Mouse (Mus musculus) yolk sac, embryonic 10.5 days (tissue): ENCODE results near the gene Lamp1.
A peak's percentile ranks its signal among the peaks of the same experiment; 100 is the strongest.

Source experiments
- DNase-seq: peaks from one replicate; pipeline ENCODE4 v3.0.0-alpha.2; 2017; ENCODE audit warnings: low spot score

Gene Lamp1

DNA sequence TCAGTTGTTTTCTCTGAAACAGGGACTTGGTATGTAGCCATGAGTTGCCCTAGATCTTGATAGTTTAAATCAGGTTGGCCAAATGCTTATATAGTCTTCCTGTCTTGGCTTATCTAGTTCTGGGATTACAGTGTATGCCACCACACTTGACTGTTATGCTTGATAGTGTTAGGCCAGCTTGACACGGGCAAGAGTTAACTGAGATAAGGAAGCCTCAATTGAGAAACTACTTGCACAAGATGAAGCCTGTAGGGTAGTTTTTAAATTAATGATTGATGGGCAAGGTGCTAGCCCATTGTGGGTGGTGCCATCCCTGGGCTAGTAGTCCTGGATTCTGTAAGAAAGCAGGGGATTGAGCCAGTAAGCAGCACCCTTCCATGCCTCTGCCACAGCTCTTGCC, 4.6 kb downstream of the Lamp1 start:
- no peak for DNase-seq

DNA sequence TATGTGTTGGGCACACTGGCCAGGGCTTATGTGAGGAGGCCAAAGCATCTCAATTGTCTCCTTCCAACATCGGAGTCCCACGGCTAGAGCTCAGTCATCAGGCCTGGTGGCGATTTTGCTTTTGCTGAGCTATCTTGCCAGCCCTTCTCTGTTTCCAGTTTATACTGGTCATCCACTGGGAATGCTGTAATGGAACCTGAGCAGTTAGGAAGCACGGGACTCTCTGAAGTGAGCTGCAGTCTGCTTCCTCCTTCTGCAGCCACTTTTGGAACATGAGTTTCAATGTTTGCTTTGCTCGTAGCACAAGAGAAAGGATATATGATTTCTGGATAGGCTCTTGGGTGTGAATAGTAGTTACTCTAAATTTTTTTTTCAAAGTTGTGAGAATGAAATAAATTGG, 5.4 kb downstream of the Lamp1 start:
- DNase-seq: no peak

DNA sequence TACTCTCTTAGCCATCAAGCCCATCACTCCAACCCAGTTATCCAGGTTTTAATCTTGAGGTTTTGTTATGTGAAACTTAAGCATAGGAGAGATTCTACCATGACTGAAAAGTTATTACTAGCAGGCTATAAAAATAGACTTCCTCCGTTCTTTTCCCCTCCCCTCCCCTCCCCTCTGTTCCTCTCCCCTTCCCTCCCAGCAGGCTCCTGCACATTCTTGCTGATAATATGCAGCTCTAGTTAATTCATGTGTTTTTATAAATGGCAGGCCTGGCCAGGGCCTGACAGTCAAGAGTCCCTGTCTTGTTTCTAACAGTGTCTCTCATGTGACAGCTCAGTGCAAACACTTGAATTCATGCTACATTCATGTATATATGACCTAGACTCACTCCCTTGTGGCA, 11.5 kb downstream of the Lamp1 start:
- no peak for DNase-seq

DNA sequence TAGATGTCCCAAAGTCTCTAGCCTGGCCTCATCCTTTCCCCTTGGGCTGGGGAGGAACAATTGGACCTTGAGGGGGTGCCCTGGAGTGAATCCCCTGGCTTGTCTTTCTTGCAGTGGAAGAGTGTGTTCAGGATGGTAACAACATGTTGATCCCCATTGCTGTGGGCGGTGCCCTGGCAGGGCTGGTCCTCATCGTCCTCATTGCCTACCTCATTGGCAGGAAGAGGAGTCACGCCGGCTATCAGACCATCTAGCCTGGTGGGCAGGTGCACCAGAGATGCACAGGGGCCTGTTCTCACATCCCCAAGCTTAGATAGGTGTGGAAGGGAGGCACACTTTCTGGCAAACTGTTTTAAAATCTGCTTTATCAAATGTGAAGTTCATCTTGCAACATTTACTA, 15.3 kb downstream of the Lamp1 start:
- DNase-seq: no peak

DNA sequence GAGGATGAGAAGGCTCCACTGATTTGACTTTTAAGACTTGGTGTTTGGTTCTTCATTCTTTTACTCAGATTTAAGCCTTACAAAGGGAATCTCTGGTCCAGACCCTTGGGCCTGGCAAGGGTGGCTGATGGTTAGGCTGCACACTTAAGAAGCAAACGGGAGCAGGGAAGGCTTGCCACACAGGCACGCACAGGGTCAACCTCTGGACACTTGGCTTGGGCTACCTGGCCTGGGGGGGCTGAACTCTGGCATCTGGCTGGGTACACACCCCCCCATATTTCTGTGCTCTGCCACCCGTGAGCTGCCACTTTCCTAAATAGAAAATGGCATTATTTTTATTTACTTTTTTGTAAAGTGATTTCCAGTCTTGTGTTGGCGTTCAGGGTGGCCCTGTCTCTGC, 15.8 kb downstream of the Lamp1 start:
- no peak for DNase-seq

DNA sequence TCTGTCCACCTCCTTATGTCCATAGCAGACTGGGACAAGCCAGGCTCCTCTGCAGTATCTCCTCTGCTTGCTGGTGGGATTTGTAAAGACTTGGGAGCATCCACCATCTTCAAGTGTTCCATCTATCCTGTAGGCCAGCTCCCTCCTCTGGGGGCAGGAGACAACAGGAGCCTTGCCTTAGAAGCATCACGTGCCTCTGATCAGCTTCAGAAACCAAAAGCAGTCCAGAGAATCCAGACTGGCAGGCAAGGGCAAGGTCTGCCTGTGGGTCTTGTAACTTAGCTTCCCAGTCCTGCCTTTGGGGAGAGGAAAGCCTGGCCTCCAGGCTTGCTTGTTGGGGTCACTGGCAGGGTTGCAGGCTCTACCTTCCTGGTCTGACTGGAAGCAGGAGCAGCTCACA, 16.7 kb downstream of the Lamp1 start:
- DNase-seq: no peak

DNA sequence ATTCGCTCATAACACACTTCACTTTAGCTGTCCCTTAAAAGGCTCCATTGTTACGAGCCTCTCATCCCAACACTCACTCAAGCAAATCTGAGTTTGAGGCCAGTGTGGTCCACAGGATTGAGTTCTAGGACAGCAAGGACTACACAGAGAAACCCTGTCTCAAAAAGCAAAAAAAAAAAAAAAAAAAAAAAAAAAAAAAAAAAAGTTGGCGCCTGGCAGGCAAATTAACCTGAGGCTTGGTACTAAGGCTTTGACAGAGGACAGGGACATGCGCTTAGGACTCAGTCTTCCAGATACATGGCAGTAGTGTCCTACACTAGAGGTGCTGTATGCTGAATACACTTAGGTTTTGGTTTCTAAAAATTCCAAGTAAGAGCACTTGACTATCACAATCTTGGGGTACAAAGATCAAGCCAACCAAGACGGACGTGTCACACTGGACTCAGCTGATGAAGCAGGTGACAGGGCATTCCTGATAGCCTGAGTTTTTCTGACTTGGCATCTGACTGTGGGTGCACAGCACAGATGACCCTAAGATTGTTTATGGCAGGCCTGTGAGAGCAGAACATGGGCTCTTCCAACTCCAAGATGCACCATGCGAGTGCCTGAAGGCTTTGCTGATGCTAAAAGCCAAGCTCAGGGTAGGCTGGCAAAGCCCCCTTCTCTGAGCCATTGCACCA, 18.4 kb downstream of the Lamp1 start:
- DNase-seq: no peak

DNA sequence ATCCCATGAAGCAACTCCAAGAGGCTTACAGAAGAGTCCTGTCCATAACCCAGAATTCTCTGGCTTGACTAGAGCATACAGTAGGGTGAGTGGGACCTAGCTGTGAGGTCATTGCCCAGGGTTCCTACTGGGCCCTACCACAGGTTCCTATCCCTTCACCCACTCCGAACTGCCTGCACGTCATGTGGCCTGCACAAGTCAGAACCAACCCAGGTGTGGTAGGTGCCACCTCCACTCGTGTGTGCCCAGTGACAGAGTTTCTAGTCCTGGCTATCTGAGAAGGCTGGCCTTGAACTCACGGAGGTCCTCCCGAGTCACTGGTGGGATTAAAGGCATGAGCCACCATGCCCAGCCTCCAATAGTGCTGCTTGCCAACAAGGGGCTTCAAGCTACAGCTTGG, 19.2 kb downstream of the Lamp1 start:
- DNase-seq: no peak

DNA sequence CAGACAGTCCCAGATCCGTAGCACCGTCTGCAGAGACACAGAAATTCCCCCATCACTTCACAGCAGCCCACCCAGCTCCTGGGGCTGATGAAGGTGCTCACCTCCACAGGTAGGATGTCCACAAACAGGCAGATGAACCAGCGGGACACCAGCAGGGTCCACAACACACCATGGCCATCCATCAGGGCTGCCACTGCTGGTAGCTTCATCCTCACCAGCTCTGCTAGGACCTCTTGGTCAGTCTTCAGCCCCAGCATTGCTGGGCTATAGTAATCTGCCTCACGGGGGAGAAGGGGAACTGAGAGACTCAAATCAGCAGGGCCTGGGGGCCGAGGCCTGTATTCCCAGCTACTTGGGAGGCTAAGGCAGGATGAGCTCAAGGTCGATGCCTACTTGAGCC, 20.5 kb downstream of the Lamp1 start:
- no peak for DNase-seq

DNA sequence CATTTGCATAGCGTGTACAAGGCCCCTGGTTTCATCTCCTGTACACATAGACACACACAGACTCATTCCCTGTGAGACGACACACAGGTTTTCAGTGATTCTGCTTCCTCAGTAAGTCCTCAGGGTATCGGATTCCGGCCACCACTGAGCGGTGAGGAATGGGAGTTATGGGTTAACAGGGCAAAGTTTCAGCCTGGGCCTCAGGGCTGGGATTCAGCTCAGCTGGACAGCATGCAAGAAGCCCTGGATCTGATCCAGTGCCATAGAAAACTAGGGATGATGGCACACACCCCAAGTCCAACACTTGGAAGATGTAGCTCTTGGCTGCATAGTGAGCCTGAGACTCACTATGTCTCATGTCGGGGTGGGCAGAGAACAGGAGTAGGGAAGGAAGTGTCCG, 21.0 kb downstream of the Lamp1 start:
- DNase-seq: no peak

DNA sequence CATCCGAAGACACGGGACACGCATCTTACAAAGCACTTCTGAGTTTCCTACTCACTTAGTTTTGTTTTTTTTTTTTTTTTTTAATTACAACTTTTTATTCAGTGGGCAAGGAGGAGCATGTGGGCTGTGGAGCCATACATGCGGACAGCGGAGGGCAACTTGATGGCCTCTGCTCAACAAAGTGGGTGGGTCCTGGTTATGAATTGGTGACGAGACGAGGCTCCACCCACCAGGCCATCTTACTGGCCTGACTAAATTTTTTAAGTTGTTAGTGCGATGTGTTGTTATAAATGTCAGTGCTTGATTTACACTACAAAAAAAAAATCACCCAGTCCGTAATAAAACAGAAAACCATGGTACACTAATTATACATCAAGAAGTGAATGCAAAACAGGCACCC, 21.4 kb downstream of the Lamp1 start:
- no peak for DNase-seq

DNA sequence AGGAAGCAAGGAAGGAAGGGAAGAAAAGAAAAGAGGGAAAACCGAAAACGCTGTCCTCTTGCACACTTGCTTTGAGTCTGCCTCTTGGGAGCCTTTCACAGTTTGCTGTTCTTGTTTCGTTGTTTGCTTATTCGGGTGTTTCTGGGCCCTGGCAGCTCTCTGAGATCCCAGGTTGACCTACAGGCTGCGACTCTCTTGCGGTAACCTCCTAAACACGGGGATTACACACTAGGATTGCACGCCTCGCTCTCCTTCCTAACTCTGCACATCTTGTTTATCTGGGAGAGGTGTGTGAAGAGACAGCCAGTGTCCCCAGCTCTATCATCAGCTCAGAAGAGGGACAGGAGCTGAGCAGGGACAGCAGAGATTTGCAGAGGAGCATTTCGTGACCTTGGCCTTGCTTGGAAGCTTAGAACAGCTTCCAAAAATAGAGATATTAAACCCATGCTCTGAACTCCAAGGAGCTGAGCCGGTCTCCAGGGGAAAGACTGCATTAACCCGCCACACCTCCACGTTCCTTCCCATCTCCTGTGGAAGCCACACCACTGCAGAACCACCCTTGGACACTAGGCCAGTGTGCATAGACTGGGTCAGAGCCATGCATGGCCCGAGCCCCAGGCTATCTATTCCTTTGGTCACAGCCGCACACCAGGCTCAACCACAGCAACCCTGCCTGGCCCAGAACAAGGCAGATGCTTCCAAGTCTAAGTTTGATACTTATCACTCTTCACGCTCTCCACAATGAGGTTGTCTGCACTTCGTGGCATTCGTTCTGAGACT, 22.1 kb downstream of the Lamp1 start:
- no peak for DNase-seq

DNA sequence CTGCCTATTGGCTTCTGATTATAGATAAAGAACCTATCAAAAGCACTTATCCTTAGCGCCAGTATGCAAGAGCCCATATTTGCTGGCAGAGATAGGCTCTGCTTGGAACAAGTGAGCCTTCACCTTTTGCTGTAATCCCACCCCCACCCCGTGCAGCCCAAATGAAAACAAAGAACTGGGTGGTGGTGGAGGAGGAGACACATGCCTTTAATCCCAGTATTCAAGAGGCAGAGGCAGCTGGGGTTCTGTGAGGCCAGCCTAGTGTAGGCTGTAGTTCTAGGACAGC, 22.7 kb downstream of the Lamp1 start:
- DNase-seq: no peak

DNA sequence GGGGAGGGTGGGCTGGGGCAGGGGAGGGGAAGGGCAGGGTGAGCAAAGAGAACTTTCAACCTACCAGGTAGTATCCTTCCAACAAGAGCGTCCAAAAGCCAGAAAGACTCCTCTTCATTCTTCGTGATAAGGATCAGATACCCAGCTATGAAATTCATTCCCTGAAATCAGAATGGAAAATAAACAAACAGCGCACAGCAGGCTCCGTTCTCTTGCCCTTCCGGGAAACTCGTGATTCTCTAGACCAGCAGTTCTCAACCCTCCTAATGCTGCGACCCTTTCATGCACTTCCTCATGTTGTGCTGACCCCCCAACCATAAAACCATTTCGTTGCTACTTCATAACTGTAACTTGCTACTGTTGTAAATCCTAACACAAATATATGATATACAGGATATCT, 27.9 kb downstream of the Lamp1 start:
- DNase-seq: no peak

DNA sequence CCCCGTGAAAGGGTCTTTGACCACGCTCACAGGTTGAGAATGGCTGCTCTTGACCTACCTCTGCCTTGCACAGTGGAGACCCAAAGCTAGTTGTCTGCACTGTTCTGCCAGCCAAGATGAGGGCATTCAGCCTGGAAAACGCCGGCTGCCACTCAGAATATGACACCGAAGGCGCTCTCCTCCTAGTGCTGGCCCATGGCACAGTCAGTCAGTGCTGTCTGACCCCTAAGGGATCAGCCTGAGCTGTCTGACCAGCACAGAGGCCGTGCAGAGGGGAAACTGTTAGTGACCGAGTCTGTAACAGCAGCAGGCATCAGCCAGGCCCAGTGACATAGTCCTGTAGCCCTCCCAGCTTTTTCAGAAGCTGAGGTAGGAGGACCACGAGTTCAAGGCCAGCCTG, 28.3 kb downstream of the Lamp1 start:
- DNase-seq: no peak

DNA sequence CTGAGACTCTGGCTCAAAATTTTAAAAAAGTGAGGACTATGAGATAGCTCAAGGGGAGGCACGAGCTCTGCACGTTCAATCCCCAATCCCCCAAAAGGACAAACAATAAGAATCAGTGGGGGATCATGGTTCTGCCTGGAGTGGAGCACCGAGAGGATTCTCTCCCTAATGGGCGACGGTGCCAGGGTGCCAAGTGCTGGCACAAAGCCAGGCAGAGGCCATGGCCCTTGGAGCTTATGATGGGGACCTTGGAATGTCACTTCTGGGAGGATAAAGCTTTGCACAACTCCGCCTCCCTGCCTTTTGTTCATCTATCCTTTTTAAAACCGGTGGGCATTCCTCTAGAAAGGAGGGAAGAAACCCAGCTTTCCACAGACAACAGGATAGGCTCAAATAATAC, 28.7 kb downstream of the Lamp1 start:
- DNase-seq: no peak

DNA sequence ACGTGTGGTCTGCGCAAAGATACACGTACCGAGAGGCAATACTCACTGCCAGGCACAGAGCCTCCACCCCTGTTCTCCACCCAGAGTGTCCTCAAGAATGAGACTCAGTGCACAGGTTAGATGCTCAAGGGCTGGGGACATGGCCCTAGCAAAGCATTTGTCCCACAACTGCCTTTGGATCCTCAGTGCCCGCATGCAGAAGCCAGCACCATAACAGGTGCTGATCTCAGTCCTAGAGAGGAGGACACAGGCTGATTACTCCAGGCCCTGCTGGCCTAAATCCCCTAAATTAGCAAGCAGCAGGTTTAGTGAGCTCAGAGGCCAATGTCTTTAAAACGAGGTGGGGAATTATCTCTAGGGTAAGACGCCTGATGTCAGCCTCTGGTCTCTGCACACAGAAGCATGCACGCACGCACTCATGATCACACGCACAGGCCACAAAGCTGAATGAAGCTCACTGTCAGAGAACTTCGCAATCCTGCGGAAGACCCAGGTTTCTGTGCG, 29.1 kb downstream of the Lamp1 start:
- no peak for DNase-seq

DNA sequence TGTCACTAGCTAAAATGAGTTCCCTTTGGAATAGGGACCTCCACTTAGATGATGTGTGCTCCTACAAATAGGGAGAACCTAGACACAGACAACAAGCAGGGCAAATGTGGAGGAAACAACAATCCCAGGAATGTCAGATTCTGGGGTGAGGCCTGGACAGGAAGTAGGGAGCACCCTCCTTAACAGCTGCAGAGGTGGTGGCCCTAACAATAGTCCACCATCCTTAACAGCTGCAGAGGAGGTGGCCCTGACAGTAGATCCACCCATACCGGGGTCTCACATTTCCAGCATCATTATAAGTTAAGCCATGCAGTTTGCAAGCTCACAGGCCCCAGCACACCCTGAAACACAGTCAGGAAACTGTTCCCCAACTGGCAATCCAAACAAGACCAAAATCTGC, 29.9 kb downstream of the Lamp1 start:
- DNase-seq: no peak

DNA sequence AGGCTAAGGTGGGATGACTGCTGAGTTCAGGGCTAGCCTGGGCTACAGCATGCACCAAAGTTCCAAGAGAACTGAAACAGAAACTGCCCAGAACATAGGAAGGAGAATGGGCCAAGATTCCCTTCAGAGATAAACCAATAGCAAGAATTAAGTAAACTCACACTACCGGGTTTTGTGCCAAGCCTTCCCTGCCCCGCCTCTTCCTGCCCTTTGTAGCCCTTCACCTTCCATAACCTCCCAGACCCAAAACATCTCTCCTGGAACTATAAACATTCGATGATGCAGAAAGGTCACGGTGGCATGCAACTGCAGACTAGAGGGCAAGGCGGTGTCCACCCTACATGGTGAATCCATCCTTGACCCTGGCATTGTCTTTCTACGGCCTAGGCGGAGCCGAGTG, 31.3 kb downstream of the Lamp1 start:
- no peak for DNase-seq

DNA sequence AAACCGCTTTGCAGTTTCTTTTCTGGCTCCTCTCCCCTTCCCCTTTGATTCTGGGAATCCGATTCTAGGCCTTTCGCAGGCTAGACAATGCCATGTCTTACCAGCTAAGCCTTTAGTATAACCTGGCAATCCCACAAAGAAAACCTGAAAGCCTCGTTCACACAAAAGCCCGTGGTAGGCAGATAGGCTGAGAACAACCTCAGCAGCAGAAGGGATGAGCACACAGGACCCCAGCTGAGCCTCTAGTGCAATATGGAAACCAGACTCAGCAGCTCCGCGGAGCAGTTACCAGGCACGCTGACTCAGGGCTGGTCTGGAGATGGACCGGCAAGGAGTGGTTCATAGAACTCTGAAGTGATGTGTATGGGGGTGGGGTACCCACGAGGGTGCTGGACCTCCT, 35.9 kb downstream of the Lamp1 start:
- no peak for DNase-seq

DNA sequence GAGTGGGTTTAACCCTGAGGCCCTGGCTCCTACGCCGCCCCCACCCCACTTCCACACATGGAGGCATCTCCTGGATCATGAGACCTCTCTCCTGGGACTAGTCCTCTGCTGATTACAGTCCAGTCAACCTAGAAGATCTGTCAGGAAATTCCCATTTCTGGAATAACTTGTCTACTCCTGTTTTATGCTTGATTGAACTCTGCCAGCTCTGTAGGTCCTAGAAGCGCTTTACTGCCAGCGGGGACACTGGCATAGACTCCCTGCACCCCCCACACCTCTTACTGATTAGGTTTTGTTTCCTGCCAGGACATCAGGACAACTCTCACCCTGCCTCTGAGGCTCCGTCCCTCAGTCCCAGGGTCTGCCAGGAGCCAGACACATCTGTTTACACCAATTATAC, 38.5 kb downstream of the Lamp1 start:
- no peak for DNase-seq

DNA sequence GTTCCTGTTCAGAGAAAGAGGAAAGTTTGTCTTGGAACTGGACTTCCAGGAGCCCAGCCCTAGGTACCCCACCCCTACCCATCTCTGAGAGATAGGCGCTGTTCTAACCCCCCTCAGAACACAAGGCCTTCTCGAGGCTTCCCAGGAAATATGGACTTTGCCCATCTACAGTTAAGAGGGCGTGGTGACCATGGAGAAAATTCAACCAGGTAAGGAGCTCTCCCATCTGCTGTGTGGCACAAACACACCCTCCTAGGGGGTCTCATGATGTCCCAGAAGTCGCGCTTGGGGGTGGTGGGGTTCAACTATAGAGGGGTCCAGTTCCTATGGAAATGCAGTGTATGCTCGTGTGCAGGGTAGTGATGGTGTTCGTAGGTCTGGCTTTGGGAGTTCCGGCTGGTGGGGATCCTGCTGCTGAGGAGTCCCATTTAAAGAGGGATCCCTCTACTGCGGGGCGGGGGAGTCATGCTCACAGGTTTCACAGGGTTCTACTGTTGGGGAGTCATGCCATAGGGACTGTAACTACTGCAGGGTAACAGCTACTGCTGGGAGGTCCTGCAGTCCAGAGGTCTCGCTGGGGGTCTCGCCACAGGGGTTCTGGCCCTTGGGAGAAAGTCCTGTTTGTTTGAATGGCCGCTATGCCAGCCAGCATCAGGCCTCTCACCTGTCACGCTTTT, 40.6 kb downstream of the Lamp1 start:
- peak; percentile 61 for DNase-seq

DNA sequence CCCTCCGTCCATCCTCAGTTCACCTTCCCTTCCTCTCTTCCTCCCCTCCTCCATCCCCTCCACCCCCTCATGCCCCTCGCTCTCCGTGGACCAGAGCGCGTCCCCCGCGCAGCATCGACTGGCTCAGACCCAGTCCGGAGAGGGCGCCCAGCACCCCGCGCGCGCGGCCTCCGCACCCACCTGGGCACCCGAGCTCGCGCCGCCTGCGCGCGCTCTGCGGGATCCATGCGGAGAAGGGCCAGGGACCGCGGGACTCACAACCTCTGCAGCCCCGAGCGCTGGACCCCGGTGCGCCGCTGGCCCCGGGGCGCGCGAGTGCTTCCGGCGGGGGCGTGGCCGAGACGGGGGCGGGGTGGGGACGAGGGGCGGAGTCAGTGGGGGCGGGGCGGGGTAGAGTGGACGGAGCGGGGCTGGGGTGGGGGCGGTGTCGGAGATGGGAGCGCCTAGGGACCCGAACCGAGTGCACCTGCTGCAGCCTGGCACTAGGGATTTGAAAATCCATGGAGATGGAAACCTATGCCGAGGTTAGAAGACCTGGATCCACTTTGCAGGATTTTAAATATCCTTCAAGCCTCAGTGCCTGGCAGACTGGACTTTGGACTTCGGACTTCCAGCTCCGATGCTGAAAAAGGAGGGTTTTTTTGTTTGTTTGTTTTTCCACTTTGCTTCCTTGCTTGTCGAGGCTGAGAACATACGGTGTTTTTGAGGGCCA, 41.5 kb downstream of the Lamp1 start, which contains the start of gene Grtp1:
TSS of gene Grtp1 (minus strand) at position 320 of the 712 bp plus-strand sequence.
- peak; percentile 82 for DNase-seq
